Mouse (Mus musculus): Measurements from ENCODE around the gene Fgf5.

Gene Fgf5

GRCm38 (mm10) chr5:98253838-98254821 lies at the start of gene Fgf5:
TSS of gene Fgf5 (plus strand) at chr5:98254184.
- no peak for DNase-seq

GRCm38 (mm10) chr5:98212501-98212900 lies 41.5 kb upstream of the Fgf5 start:
- DNase-seq, result no peak

GRCm38 (mm10) chr5:98221956-98222355 lies 32.0 kb upstream of the Fgf5 start:
- no peak for DNase-seq

- no peak for DNase-seq
These were observed 27.3 kb upstream of the Fgf5 start for GRCm38 (mm10) chr5:98226710-98227109.

- DNase-seq, result no peak
These were observed 24.5 kb upstream of the Fgf5 start for GRCm38 (mm10) chr5:98229456-98229855.

GRCm38 (mm10) chr5:98238466-98238865 lies 15.5 kb upstream of the Fgf5 start:
- no peak for DNase-seq

- DNase-seq, result no peak
These were observed 12.6 kb upstream of the Fgf5 start for GRCm38 (mm10) chr5:98241322-98241829.

- no peak for DNase-seq
These were observed 8.7 kb upstream of the Fgf5 start for GRCm38 (mm10) chr5:98245303-98245702.

GRCm38 (mm10) chr5:98245976-98246375 lies 8.0 kb upstream of the Fgf5 start:
- DNase-seq, result no peak

- DNase-seq, result no peak
These were observed 7.2 kb upstream of the Fgf5 start for GRCm38 (mm10) chr5:98246826-98247225.

- no peak for DNase-seq
These were observed 6.5 kb upstream of the Fgf5 start for GRCm38 (mm10) chr5:98247516-98247915.

GRCm38 (mm10) chr5:98253147-98253546 lies 837 bp upstream of the Fgf5 start:
- DNase-seq, result no peak

- DNase-seq, result no peak
These were observed 1.2 kb downstream of the Fgf5 start for GRCm38 (mm10) chr5:98255176-98255575.

GRCm38 (mm10) chr5:98255760-98256490 lies 1.9 kb downstream of the Fgf5 start:
- no peak for DNase-seq

GRCm38 (mm10) chr5:98275318-98275818 lies 21.4 kb downstream of the Fgf5 start:
- no peak for DNase-seq

- DNase-seq, result no peak
These were observed 28.0 kb downstream of the Fgf5 start for GRCm38 (mm10) chr5:98281993-98282392.

- no peak for DNase-seq
These were observed 29.9 kb downstream of the Fgf5 start for GRCm38 (mm10) chr5:98283696-98284478.

- DNase-seq, result no peak
These were observed 36.7 kb downstream of the Fgf5 start for GRCm38 (mm10) chr5:98290642-98291041.

- no peak for DNase-seq
These were observed 38.5 kb downstream of the Fgf5 start for GRCm38 (mm10) chr5:98292388-98293048.

- no peak for DNase-seq
These were observed 39.2 kb downstream of the Fgf5 start for GRCm38 (mm10) chr5:98293049-98293715.

- no peak for DNase-seq
These were observed 46.1 kb downstream of the Fgf5 start for GRCm38 (mm10) chr5:98300079-98300478.
